Mouse (Mus musculus) hindbrain, embryonic 12.5 days (tissue): Measurements from ENCODE around the gene Gsx2. TPM values are rescaled to one million over a fixed set of nuclear protein-coding genes. Genes with fewer than 3 reads are reported as not detected.

Source experiments
- polyA plus RNA-seq: library from polyadenylated mRNA; unstranded; fragments of >200 nt; fragmentation: Nextera tagmentation; extraction: Ambion mirVana; gene quantifications from 2 replicates; pipeline ENCODE4 v1.2.1, GENCODE M21; 2016

The Gsx2 gene
- polyA plus RNA-seq, 1 experiment from 2014 or later = 6.8 TPM

Other genes with a start within 250 kb of the Gsx2 start
- gene Chic2, start 30.8 kb upstream of the Gsx2 start, polyA plus RNA-seq = 51.6 and 52.8 TPM in 2 replicates
- 50.1 and 60.1 TPM in 2 replicates for gene Pdgfra, start 76.7 kb downstream of the Gsx2 start, polyA plus RNA-seq